Mouse (Mus musculus): ENCODE results near the gene Shc1.
A peak's percentile ranks its signal among the peaks of the same experiment; 100 is the strongest.

GRCm38 (mm10) chr3:89458965-89459807 is 40.9 kb downstream of the Shc1 start:
- TF ChIP-seq CTCF (IDR thresholded peaks at IDR 0.05; ENCODE audit: low read depth, low read length) (no peak), POLR2A (IDR thresholded peaks at IDR 0.05; ENCODE audit: extremely low read depth, insufficient read depth, low read length) (0 out of 2 replicates have a peak, but pooled peaks have one; percentile 36)
